Mouse (Mus musculus): Measurements from ENCODE around the gene Mthfd2. TPM values are rescaled to one million over a fixed set of nuclear protein-coding genes. Genes with fewer than 3 reads are reported as not detected.
"Not testable (repeated sequence)": the region's sequence is repeated elsewhere in the genome, so short reads cannot be mapped to it uniquely, and the experiment has no call there.

The Mthfd2 gene
- polyA plus RNA-seq, 1 experiment from 2014 or later, result 45.7 TPM

GRCm38 (mm10) chr6:83347916-83348315 lies 22.2 kb upstream of the Mthfd2 start:
- peaks cover 6% of the 10 kb centered on the region for H3K4me1 ChIP-seq (ENCODE audit: control insufficient read depth, insufficient read depth, low read length)
- no peak overlapping the region for H3K27ac ChIP-seq (ENCODE audit: low read depth, low read length)
- DNase-seq (ENCODE audit: low spot score) (no peak), ATAC-seq (ENCODE audit: insufficient read depth, low FRiP score, low TSS enrichment) (no peak)
- no peak overlapping the region for H3K4me2 ChIP-seq (ENCODE audit: low read depth)
- no peaks in the 10 kb centered on the region for H3K27me3 ChIP-seq (ENCODE audit: control insufficient read depth, insufficient read depth, low read length)
- no peaks in the 10 kb centered on the region for H3K36me3 ChIP-seq (ENCODE audit: control insufficient read depth, insufficient read depth, low read length)
- H3K4me3 ChIP-seq (ENCODE audit: low read depth, low read length), result no peak overlapping the region
- H3K9ac ChIP-seq (ENCODE audit: low read length), result no peak overlapping the region
- H3K9me3 ChIP-seq (ENCODE audit: control insufficient read depth, low read length), result no peaks in the 10 kb centered on the region
- WGBS, result 89% methylated on average over 3 of the region's 3 CpGs

- H3K27me3 ChIP-seq (ENCODE audit: control insufficient read depth, insufficient read depth, low read length); H3K4me1 ChIP-seq (ENCODE audit: control insufficient read depth, insufficient read depth, low read length); H3K36me3 ChIP-seq (ENCODE audit: control insufficient read depth, insufficient read depth, low read length); H3K4me3 ChIP-seq (ENCODE audit: low read depth, low read length); DNase-seq (ENCODE audit: low spot score); ATAC-seq (ENCODE audit: insufficient read depth, low FRiP score, low TSS enrichment); H3K4me2 ChIP-seq (ENCODE audit: low read depth); H3K9me3 ChIP-seq (ENCODE audit: control insufficient read depth, low read length); H3K9ac ChIP-seq (ENCODE audit: low read length); H3K27ac ChIP-seq (ENCODE audit: low read depth, low read length): not testable (repeated sequence)
- WGBS, result 91% methylated on average over 8 of the region's 8 CpGs
Observed at GRCm38 (mm10) chr6:83345285-83345684, 19.6 kb upstream of the Mthfd2 start.

- Histone ChIP-seq H3K4me1 (ENCODE audit: control insufficient read depth, insufficient read depth, low read length) (no peaks in the 10 kb centered on the region), H3K9me3 (ENCODE audit: control insufficient read depth, low read length) (no peaks in the 10 kb centered on the region), H3K4me2 (ENCODE audit: low read depth) (no peak overlapping the region), H3K36me3 (ENCODE audit: control insufficient read depth, insufficient read depth, low read length) (no peaks in the 10 kb centered on the region; the same call in 1 of the 2 replicates), H3K27ac (ENCODE audit: low read depth, low read length) (no peak overlapping the region), H3K9ac (ENCODE audit: low read length) (no peak overlapping the region), H3K4me3 (ENCODE audit: low read depth, low read length) (no peak overlapping the region), H3K27me3 (ENCODE audit: control insufficient read depth, insufficient read depth, low read length) (no peaks in the 10 kb centered on the region)
- no peak for DNase-seq (ENCODE audit: low spot score)
- 98% methylated on average over 2 of the region's 2 CpGs for WGBS
- no peak for ATAC-seq (ENCODE audit: insufficient read depth, low FRiP score, low TSS enrichment)
Observed at GRCm38 (mm10) chr6:83342957-83343356, 17.2 kb upstream of the Mthfd2 start.

GRCm38 (mm10) chr6:83341387-83341786 lies 15.7 kb upstream of the Mthfd2 start:
- Histone ChIP-seq H3K36me3 (ENCODE audit: control insufficient read depth, insufficient read depth, low read length) (no peaks in the 10 kb centered on the region; the same call in 1 of the 2 replicates), H3K27ac (ENCODE audit: low read depth, low read length) (no peak overlapping the region), H3K27me3 (ENCODE audit: control insufficient read depth, insufficient read depth, low read length) (no peaks in the 10 kb centered on the region), H3K4me3 (ENCODE audit: low read depth, low read length) (no peak overlapping the region), H3K4me2 (ENCODE audit: low read depth) (no peak overlapping the region), H3K9me3 (ENCODE audit: control insufficient read depth, low read length) (no peaks in the 10 kb centered on the region), H3K9ac (ENCODE audit: low read length) (no peak overlapping the region), H3K4me1 (ENCODE audit: control insufficient read depth, insufficient read depth, low read length) (no peaks in the 10 kb centered on the region)
- no peak for ATAC-seq (ENCODE audit: insufficient read depth, low FRiP score, low TSS enrichment)
- DNase-seq (ENCODE audit: low spot score), result no peak
- WGBS, result 90% methylated on average over 3 of the region's 3 CpGs

- ATAC-seq (ENCODE audit: insufficient read depth, low FRiP score, low TSS enrichment), result no peak
- no peak overlapping the region for H3K27ac ChIP-seq (ENCODE audit: low read depth, low read length)
- H3K36me3 ChIP-seq (ENCODE audit: control insufficient read depth, insufficient read depth, low read length), result peaks cover 10% of the 10 kb centered on the region
- 88% methylated on average over 3 of the region's 3 CpGs for WGBS
- no peak overlapping the region; the same call in 1 of the 2 replicates for H3K4me2 ChIP-seq (ENCODE audit: low read depth)
- H3K9ac ChIP-seq (ENCODE audit: low read length), result no peak overlapping the region
- no peaks in the 10 kb centered on the region for H3K9me3 ChIP-seq (ENCODE audit: control insufficient read depth, low read length)
- H3K4me1 ChIP-seq (ENCODE audit: control insufficient read depth, insufficient read depth, low read length), result 0 out of 2 replicates have a peak, but pooled peaks cover 7% of the 10 kb centered on the region
- H3K27me3 ChIP-seq (ENCODE audit: control insufficient read depth, insufficient read depth, low read length), result no peaks in the 10 kb centered on the region
- no peak for DNase-seq (ENCODE audit: low spot score)
- no peak overlapping the region for H3K4me3 ChIP-seq (ENCODE audit: low read depth, low read length)
Observed at GRCm38 (mm10) chr6:83327591-83328190, 2.0 kb upstream of the Mthfd2 start.

- Histone ChIP-seq H3K27me3 (ENCODE audit: control insufficient read depth, insufficient read depth, low read length) (no peaks in the 10 kb centered on the region), H3K36me3 (ENCODE audit: control insufficient read depth, insufficient read depth, low read length) (peaks cover 8% of the 10 kb centered on the region), H3K4me1 (ENCODE audit: control insufficient read depth, insufficient read depth, low read length) (0 out of 2 replicates have a peak, but pooled peaks cover 7% of the 10 kb centered on the region), H3K9me3 (ENCODE audit: control insufficient read depth, low read length) (no peaks in the 10 kb centered on the region), H3K4me2 (ENCODE audit: low read depth) (peak overlapping the region; percentile 82), H3K9ac (ENCODE audit: low read length) (no peak overlapping the region; the same call in 1 of the 2 replicates), H3K27ac (ENCODE audit: low read depth, low read length) (no peak overlapping the region), H3K4me3 (ENCODE audit: low read depth, low read length) (peak overlapping the region; percentile 88)
- no peak for DNase-seq (ENCODE audit: low spot score)
- 73% methylated on average over 6 of the region's 6 CpGs for WGBS
- ATAC-seq (ENCODE audit: insufficient read depth, low FRiP score, low TSS enrichment), result no peak
Observed at GRCm38 (mm10) chr6:83326761-83327160, 1.1 kb upstream of the Mthfd2 start.

- no peaks in the 10 kb centered on the region for H3K9me3 ChIP-seq (ENCODE audit: control insufficient read depth, low read length)
- WGBS, result 10% methylated on average over 6 of the region's 6 CpGs
- ATAC-seq (ENCODE audit: insufficient read depth, low FRiP score, low TSS enrichment), result 0 out of 2 replicates have a peak, but pooled peaks have one; percentile 46
- H3K9ac ChIP-seq (ENCODE audit: low read length), result peak overlapping the region; percentile 96
- H3K4me2 ChIP-seq (ENCODE audit: low read depth), result peak overlapping the region; percentile 82
- peaks cover 8% of the 10 kb centered on the region for H3K36me3 ChIP-seq (ENCODE audit: control insufficient read depth, insufficient read depth, low read length)
- no peak for DNase-seq (ENCODE audit: low spot score)
- H3K27me3 ChIP-seq (ENCODE audit: control insufficient read depth, insufficient read depth, low read length), result no peaks in the 10 kb centered on the region
- 0 out of 2 replicates have a peak, but pooled peaks cover 7% of the 10 kb centered on the region for H3K4me1 ChIP-seq (ENCODE audit: control insufficient read depth, insufficient read depth, low read length)
- H3K27ac ChIP-seq (ENCODE audit: low read depth, low read length), result peak overlapping the region; percentile 83
- peak overlapping the region; percentile 88 for H3K4me3 ChIP-seq (ENCODE audit: low read depth, low read length)
Observed at GRCm38 (mm10) chr6:83326394-83326736, 657 bp upstream of the Mthfd2 start.

- H3K4me1 ChIP-seq (ENCODE audit: control insufficient read depth, insufficient read depth, low read length), result 0 out of 2 replicates have a peak, but pooled peaks cover 7% of the 10 kb centered on the region
- H3K4me3 ChIP-seq (ENCODE audit: low read depth, low read length), result no peak overlapping the region
- H3K9me3 ChIP-seq (ENCODE audit: control insufficient read depth, low read length), result no peaks in the 10 kb centered on the region
- no peak overlapping the region for H3K9ac ChIP-seq (ENCODE audit: low read length)
- no peaks in the 10 kb centered on the region for H3K36me3 ChIP-seq (ENCODE audit: control insufficient read depth, insufficient read depth, low read length)
- no peaks in the 10 kb centered on the region for H3K27me3 ChIP-seq (ENCODE audit: control insufficient read depth, insufficient read depth, low read length)
- H3K4me2 ChIP-seq (ENCODE audit: low read depth), result no peak overlapping the region
- H3K27ac ChIP-seq (ENCODE audit: low read depth, low read length), result no peak overlapping the region
- no peak for DNase-seq (ENCODE audit: low spot score)
- no peak for ATAC-seq (ENCODE audit: insufficient read depth, low FRiP score, low TSS enrichment)
- 73% methylated on average over 8 of the region's 8 CpGs for WGBS
Observed at GRCm38 (mm10) chr6:83323652-83324419, 1.9 kb downstream of the Mthfd2 start.

- Histone ChIP-seq H3K27ac (ENCODE audit: low read depth, low read length) (no peak overlapping the region), H3K4me2 (ENCODE audit: low read depth) (no peak overlapping the region), H3K9me3 (ENCODE audit: control insufficient read depth, low read length) (no peaks in the 10 kb centered on the region), H3K9ac (ENCODE audit: low read length) (no peak overlapping the region), H3K36me3 (ENCODE audit: control insufficient read depth, insufficient read depth, low read length) (no peaks in the 10 kb centered on the region), H3K4me3 (ENCODE audit: low read depth, low read length) (no peak overlapping the region), H3K4me1 (ENCODE audit: control insufficient read depth, insufficient read depth, low read length) (0 out of 2 replicates have a peak, but pooled peaks cover 7% of the 10 kb centered on the region), H3K27me3 (ENCODE audit: control insufficient read depth, insufficient read depth, low read length) (no peaks in the 10 kb centered on the region)
- DNase-seq (ENCODE audit: low spot score) (no peak), ATAC-seq (ENCODE audit: insufficient read depth, low FRiP score, low TSS enrichment) (no peak)
- WGBS, result 70% methylated on average over 2 of the region's 2 CpGs
Observed at GRCm38 (mm10) chr6:83322794-83323193, 2.9 kb downstream of the Mthfd2 start.
